8 mouse cellular contexts compared by ENCODE assay signal in the genomic region with DNA sequence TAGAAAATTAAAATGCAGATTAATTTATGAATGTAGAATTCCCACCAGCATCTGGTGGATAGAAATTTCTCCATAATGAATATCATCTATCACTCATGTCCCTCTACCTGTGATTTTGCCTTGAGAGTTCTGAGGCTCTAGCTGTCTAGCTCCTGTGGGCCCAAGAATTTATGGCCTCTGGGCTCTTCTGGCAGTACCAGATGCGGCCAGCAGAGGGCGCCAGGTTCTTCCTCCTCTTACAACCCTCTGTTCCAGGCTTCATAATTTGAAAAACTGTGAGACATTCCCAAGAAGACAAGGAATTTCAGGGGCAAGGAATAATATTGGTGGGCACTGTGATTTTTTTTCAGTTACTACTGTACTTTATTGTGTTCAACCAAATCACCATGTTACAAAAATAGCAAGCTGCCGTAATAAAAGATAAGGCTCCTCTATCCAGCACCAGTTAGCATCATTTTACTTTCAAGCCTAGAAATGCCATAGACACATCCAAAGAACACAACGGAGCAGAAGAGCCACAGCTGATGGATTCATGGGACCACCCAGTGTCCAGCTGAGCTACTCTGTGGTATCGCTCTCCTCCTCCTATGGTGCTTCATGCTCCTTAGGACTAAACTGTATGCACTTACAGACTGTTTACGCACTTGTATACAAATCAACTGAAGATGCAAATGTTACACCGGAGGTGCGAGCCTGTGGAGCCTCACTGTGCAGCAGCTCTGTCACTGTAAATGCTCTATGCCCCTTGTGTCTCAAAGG. TPM values are rescaled to one million over a fixed set of nuclear protein-coding genes. Genes with fewer than 3 reads are reported as not detected.
DNase-seq lines count a peak whose midpoint lies in the region; ATAC-seq and TF ChIP-seq lines count a peak whose summit lies in the region.
"Not testable (repeated sequence)": the region's sequence is repeated elsewhere in the genome, so short reads cannot be mapped to it uniquely, and the experiment has no call there.

No protein-coding gene starts in this region.

- H3K4me3 ChIP-seq in gastrocnemius, adult 2 months, result not testable (repeated sequence)

- ATAC-seq in common myeloid progenitor, adult 5-6 weeks (replicated peaks; ENCODE audit: low read depth, poor library complexity, severe bottlenecking), result peak; percentile 87
- peak; percentile 89 for ATAC-seq in megakaryocyte progenitor cell, adult 5-6 weeks (replicated peaks; ENCODE audit: poor library complexity)

- intact Hi-C loops in gastrocnemius, adult 2 months (cut with DNase I), result loop anchor here (1.0 to 2.0 kb wide), 2 partner anchors 41 to 103 kb away; no protein-coding TSS in a partner anchor

- peak; percentile 71 to 92 for DNase-seq in adrenal gland, adult (ENCODE audit: inconsistent age in 2 of 2, low spot score in 1 of 2)
- peak; percentile 76 for DNase-seq in gastrocnemius, adult 2 months
- peak; percentile 37 for DNase-seq in hindlimb bud, embryonic 11.5 days (ENCODE audit: extremely low spot score, low read depth, low spot score)
- DNase-seq in layer of hippocampus, postnatal 36 days, result peak; percentile 78
- peak; percentile 85 for DNase-seq in right cerebral cortex, postnatal 14 days
- DNase-seq in urinary bladder, postnatal 4 days (ENCODE audit: low spot score in 2 of 2), result peak; percentile 47 to 85

- not testable (repeated sequence) for H3K27ac ChIP-seq in gastrocnemius, adult 2 months

- peak; percentile 100 for TF ChIP-seq CTCF in gastrocnemius, adult 2 months (IDR thresholded peaks at IDR 0.05)

RNA-seq across cellular contexts. Expression of gene Cnga4, which starts 7.7 kb away (rescaled TPM):
- not detected in 2 replicates for total RNA-seq in common myeloid progenitor, adult 5-6 weeks (2017)
- total RNA-seq in gastrocnemius, adult 2 months (2021), result not detected
- total RNA-seq in layer of hippocampus, postnatal 36 days (2021), result under 1 TPM; 0.43 to 0.90 TPM
- 0.07 TPM in 1 of 2 replicates, not detected in the other for total RNA-seq in megakaryocyte progenitor cell, adult 5-6 weeks (2015)
- not detected in 2 replicates for total RNA-seq in megakaryocyte progenitor cell, adult 5-6 weeks (2017)

RNA-seq across cellular contexts. Expression of gene Fam160a2, which starts 12.2 kb away (rescaled TPM):
- total RNA-seq in common myeloid progenitor, adult 5-6 weeks (2017), result 9.0 and 10.0 TPM in 2 replicates
- 10 to 100 TPM in 1 of 2 experiments, 1 to 10 TPM in 1; 9.8 to 10.8 TPM for total RNA-seq in gastrocnemius, adult 2 months (2021)
- 10 to 100 TPM; 57.6 to 58.6 TPM for total RNA-seq in layer of hippocampus, postnatal 36 days (2021)
- 32.4 and 33.3 TPM in 2 replicates for total RNA-seq in megakaryocyte progenitor cell, adult 5-6 weeks (2015)
- total RNA-seq in megakaryocyte progenitor cell, adult 5-6 weeks (2017), result 8.7 and 19.8 TPM in 2 replicates

RNA-seq across cellular contexts. Expression of gene Cckbr, which starts 13.5 kb away (rescaled TPM):
- not detected in 2 replicates for total RNA-seq in common myeloid progenitor, adult 5-6 weeks (2017)
- total RNA-seq in gastrocnemius, adult 2 months (2021), result not detected
- total RNA-seq in layer of hippocampus, postnatal 36 days (2021), result 1 to 10 TPM; 5.9 to 6.6 TPM
- not detected in 2 replicates for total RNA-seq in megakaryocyte progenitor cell, adult 5-6 weeks (2015)
- total RNA-seq in megakaryocyte progenitor cell, adult 5-6 weeks (2017), result not detected in 2 replicates

RNA-seq across cellular contexts. Expression of gene Gm5901, which starts 37.2 kb away (rescaled TPM):
- not detected in 2 replicates for total RNA-seq in common myeloid progenitor, adult 5-6 weeks (2017)
- not detected for total RNA-seq in gastrocnemius, adult 2 months (2021)
- total RNA-seq in layer of hippocampus, postnatal 36 days (2021), result not detected
- not detected in 2 replicates for total RNA-seq in megakaryocyte progenitor cell, adult 5-6 weeks (2015)
- total RNA-seq in megakaryocyte progenitor cell, adult 5-6 weeks (2017), result not detected in 2 replicates

RNA-seq across cellular contexts. Expression of gene Olfr692, which starts 44.0 kb away (rescaled TPM):
- total RNA-seq in common myeloid progenitor, adult 5-6 weeks (2017), result not detected in 2 replicates
- total RNA-seq in gastrocnemius, adult 2 months (2021), result not detected
- total RNA-seq in layer of hippocampus, postnatal 36 days (2021), result not detected
- not detected in 2 replicates for total RNA-seq in megakaryocyte progenitor cell, adult 5-6 weeks (2015)
- not detected in 2 replicates for total RNA-seq in megakaryocyte progenitor cell, adult 5-6 weeks (2017)
